Mouse (Mus musculus) layer of hippocampus, adult 2 months (tissue): ENCODE results near the gene Aff1. TPM values are rescaled to one million over a fixed set of nuclear protein-coding genes. Genes with fewer than 3 reads are reported as not detected.

Experiments used
- DNase-seq, 2 experiments: peaks; one replicate each; pipeline ENCODE4 v3.0.0; 2022; ENCODE audit warnings: low spot score in 2 of 2
- H3K27ac ChIP-seq: fragments of 200-600 bp; 2 replicates; pipeline ENCODE4 v1.8.1; 2022
- H3K4me3 ChIP-seq: fragments of 200-600 bp; 2 replicates; pipeline ENCODE4 v1.8.1; 2022; ENCODE audit warnings: mild to moderate bottlenecking
- CTCF ChIP-seq: fragments of 200-600 bp; conservative IDR thresholded peaks from 2 replicates; pipeline ENCODE4 v1.8.1; 2022; ENCODE audit warnings: antibody characterized with exemption, mild to moderate bottlenecking, moderate library complexity
- total RNA-seq, 2 experiments: library from RNA; stranded (reverse); gene quantifications; 2 replicates each; pipeline ENCODE4 v1.2.3; 2021

Aff1 gene
- total RNA-seq, 2 experiments from 2014 or later, result 18.0 to 21.3 TPM

GRCm38 (mm10) chr5:103753511-103754329, 61.5 kb downstream of the Aff1 start:
- no peak for TF ChIP-seq CTCF
- Histone ChIP-seq H3K27ac (peak overlapping the region; percentile 98), H3K4me3 (peak overlapping the region; percentile 93)
- DNase-seq, result peak; percentile 73 to 76

GRCm38 (mm10) chr5:103754330-103755134, 62.4 kb downstream of the Aff1 start:
- no peak for TF ChIP-seq CTCF
- Histone ChIP-seq H3K27ac (peak overlapping the region; percentile 98), H3K4me3 (peak overlapping the region; percentile 93)
- no peak for DNase-seq

- no peak for DNase-seq
- Histone ChIP-seq H3K4me3 (peak overlapping the region; percentile 93), H3K27ac (peak overlapping the region; percentile 98; the same call in 1 of the 2 replicates)
- TF ChIP-seq CTCF, result no peak
Observed at GRCm38 (mm10) chr5:103755135-103755487, 62.9 kb downstream of the Aff1 start.

GRCm38 (mm10) chr5:103756231-103756714, 64.1 kb downstream of the Aff1 start:
- Histone ChIP-seq H3K4me3 (no peak overlapping the region), H3K27ac (no peak overlapping the region)
- no peak for DNase-seq
- no peak for TF ChIP-seq CTCF

- Histone ChIP-seq H3K27ac (0 out of 2 replicates have a peak overlapping the region, but pooled peaks have one; percentile 43), H3K4me3 (no peak overlapping the region)
- DNase-seq, result no peak
- TF ChIP-seq CTCF, result no peak
Observed at GRCm38 (mm10) chr5:103758491-103758890, 66.3 kb downstream of the Aff1 start.

- H3K4me3 ChIP-seq, result peak overlapping the region; percentile 45
- no peak for TF ChIP-seq CTCF
- no peak for DNase-seq
- peak overlapping the region; percentile 76 for H3K27ac ChIP-seq
Observed at GRCm38 (mm10) chr5:103759489-103760424, 67.6 kb downstream of the Aff1 start.

GRCm38 (mm10) chr5:103760425-103761131, 68.4 kb downstream of the Aff1 start:
- peak overlapping the region; percentile 76 for H3K27ac ChIP-seq

GRCm38 (mm10) chr5:103761754-103762153, 69.6 kb downstream of the Aff1 start:
- no peak for TF ChIP-seq CTCF
- no peak for DNase-seq

More at GRCm38 (mm10) chr5:103760425-103761131, 68.4 kb downstream of the Aff1 start:
- H3K4me3 ChIP-seq, result peak overlapping the region; percentile 45
- DNase-seq, result no peak
- TF ChIP-seq CTCF, result no peak

GRCm38 (mm10) chr5:103762850-103763254, 70.7 kb downstream of the Aff1 start:
- TF ChIP-seq CTCF, result no peak
- H3K27ac ChIP-seq, result no peak overlapping the region
- no peak overlapping the region for H3K4me3 ChIP-seq
- no peak for DNase-seq

More at GRCm38 (mm10) chr5:103761754-103762153, 69.6 kb downstream of the Aff1 start:
- no peak overlapping the region for H3K4me3 ChIP-seq
- no peak overlapping the region for H3K27ac ChIP-seq

- no peak for DNase-seq
- H3K4me3 ChIP-seq, result no peak overlapping the region
- no peak overlapping the region for H3K27ac ChIP-seq
- no peak for TF ChIP-seq CTCF
Observed at GRCm38 (mm10) chr5:103765356-103765755, 73.2 kb downstream of the Aff1 start.

- peak; percentile 58 for TF ChIP-seq CTCF
- H3K4me3 ChIP-seq, result no peak overlapping the region
- DNase-seq, result no peak
- H3K27ac ChIP-seq, result no peak overlapping the region
Observed at GRCm38 (mm10) chr5:103765758-103766431, 73.7 kb downstream of the Aff1 start.
